Mouse (Mus musculus): ENCODE results near the gene Gm765. TPM values are rescaled to one million over a fixed set of nuclear protein-coding genes. Genes with fewer than 3 reads are reported as not detected.

Gene Gm765
- total RNA-seq, 4 experiments from 2014 or later, result 0.08 to 0.13 TPM; not detected in 2

DNA sequence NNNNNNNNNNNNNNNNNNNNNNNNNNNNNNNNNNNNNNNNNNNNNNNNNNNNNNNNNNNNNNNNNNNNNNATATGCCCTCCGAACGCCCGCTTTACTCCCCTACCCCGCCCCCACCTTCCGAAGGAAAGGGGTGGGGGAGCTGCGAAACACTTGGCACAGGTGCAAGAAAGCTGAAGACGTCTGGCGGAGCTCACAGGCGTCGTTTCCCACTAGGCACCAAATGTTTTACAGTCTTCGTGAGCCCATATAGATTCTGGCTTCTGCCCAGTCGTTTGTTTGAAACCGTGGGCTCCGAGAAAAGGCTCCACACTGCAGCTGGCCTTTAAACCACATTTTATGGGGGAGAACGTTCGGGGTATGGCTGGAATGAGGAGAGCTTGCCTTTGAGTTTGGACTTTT, 120.6 kb downstream of the Gm765 start:
- no peak for DNase-seq (ENCODE audit: low spot score)

GRCm38 (mm10) chr6:98212225-98212624, 130.3 kb downstream of the Gm765 start:
- no peak for DNase-seq (ENCODE audit: low spot score)

DNA sequence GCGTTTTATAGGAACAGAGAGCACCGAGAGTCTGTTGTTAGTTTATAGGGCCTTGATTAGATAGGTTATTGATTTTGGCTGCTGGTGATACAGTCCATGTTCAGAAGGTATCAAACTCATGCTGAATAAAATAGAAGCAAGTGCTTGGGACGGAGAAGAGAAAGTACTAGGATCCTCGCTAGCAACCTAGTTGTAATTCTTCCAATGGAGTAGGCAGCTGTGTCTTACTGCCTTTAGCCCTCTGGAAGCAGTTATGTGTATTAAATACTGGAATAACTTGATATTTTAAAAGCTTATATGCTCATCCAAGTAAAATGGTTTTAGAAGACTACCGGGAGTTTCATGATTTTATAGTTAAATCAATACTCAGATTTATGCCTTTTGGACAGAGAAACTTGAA, 132.3 kb downstream of the Gm765 start:
- DNase-seq (ENCODE audit: low spot score), result no peak

DNA sequence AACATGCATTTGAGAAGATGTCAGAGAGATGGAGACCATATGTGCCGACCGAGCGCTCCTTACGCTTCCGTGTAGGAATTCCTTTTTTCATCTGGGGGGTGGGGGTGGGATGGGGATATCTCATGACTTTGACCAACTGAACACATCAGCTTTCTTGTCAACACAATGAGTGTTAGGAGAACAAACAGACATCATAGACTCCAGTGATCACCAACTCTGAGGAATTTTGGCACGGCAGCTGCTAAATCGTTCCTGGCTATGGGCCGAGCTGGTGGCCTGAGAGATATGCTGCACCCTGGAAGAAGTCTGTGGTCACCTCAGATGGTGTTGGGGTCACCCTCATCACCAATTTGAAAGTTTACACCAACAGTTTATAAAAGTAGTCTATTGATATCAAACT, 134.5 kb downstream of the Gm765 start:
- DNase-seq (ENCODE audit: low spot score), result no peak

DNA sequence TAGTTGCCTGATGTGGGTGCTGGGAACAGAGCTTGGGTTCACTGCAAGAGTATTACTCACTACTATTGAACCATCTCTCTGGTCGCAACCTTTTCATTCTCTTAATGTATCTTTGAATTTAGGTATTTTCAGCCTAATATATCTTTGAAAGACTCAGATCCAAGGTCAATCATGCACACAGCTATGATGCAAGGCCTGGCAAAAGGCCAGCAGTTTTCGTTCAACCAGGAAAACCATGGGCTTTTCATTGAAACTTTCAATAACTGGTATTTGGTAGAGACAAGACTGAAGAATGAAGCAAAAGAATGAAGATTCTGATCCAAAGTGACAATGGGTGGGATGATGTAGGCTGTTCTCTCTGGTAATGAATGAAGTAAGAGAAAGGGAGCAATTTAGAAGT, 143.8 kb downstream of the Gm765 start:
- no peak for DNase-seq (ENCODE audit: low spot score)

- no peak for DNase-seq (ENCODE audit: low spot score)
These were observed 151.7 kb downstream of the Gm765 start for GRCm38 (mm10) chr6:98190745-98191442.

Data from heart, adult 8-10 months (tissue).